Mouse (Mus musculus) spleen, embryonic (tissue): ENCODE measurements around the gene Inka1.

ENCODE experiments used
- CTCF ChIA-PET: fragments of 350-600 bp; sonication (Branson Sonifier 250); formaldehyde crosslinking; loops from one replicate; lab custom pipeline; 2022; lab: Charles Lee

Inka1 gene

GRCm38 (mm10) chr9:107984052-107984753 is 1.5 kb downstream of the Inka1 start:
- CTCF ChIA-PET, result no interaction called here

DNA sequence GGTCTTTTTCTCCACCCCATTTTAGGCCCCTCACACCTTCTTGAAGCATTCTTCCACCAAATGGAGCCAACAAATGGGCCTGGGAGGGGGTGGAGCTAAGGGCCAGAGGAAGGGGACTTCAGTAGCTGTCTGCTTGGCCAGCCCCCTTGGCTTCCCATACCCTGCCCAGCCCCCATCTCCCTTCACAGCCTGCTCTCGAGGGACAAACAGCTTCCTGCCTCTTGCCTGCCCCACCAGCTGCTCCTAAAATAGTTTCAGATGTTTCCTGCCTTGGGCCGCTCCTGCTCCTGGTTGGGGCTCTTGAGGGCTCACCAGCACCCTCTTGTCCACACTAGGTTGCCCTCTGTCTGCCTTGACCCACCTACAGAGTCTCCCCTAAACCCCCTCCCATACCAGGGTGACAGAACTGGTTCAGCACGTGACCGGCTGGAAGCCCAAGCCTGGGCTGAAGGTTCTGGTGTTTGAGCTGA is 2.2 kb downstream of the Inka1 start:
- CTCF ChIA-PET, result interaction anchor here (0.6 kb wide), 1 partner anchor 169 kb away, joined by 3 read pairs; no protein-coding TSS in a partner anchor

DNA sequence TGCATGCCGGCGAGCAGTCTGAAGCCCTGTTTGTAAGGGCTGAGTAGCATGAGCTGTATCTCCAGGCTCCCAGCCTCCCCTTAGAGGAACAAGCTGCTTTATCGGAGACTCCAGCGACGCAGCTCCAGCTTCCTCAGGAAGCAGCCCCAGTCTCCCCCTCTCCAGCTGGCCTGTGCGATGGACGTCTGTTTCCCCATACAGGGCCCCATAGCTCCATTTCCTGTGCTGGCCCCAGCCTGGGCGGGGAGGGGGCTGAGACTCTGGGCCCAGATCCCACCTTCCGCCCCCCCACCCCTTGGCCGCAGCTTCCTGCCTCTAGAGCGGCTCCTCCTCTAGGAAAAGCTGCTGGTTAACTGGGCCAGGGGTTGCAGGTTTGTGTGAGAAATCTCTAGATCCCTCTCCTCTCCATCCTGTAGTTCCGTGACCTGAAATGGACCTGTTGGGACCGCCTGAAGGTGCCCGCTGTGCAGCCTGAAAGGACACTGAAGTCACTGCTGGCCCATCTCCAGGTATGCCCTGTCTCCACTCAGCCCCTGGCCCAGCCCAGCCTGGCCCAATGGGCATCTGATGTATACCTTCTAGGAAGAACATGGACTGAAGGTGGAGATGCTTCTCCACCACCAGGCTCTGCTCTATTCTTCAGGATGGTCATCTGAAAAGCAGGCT is 2.9 kb downstream of the Inka1 start, which contains the start of gene Gm20661:
Gene Gm20661, plus strand, starts transcription at position 378 of the 666 bp plus-strand sequence.
- CTCF ChIA-PET, result interaction anchor here (0.6 kb wide), 1 partner anchor 169 kb away, joined by 3 read pairs; no protein-coding TSS in a partner anchor

- CTCF ChIA-PET, result interaction anchor here (1.0 kb wide), 1 partner anchor 10 kb away, joined by 4 read pairs; no protein-coding TSS in a partner anchor
Observed at GRCm38 (mm10) chr9:107981684-107982605, 3.7 kb downstream of the Inka1 start.

DNA sequence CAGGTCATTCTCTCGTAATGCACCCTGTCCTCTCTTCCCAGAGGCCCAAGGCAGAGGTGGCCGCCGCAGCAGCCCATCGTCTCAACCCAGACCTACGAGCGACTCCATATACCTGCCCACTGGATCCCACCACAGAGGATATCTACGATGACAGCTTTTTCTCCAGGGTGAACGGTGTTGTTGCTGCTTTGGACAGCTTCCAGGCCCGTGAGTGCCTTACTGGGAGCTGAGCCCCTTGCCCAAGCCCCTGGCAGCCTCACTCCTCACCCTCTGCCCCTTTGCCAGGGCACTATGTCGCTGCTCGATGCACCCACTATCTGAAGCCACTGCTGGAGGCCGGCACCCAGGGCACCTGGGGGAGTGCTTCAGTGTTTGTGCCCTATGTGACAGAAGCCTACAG is 6.9 kb downstream of the Inka1 start:
- CTCF ChIA-PET, result interaction anchor here (0.7 kb wide), 1 partner anchor 9 kb away, joined by 3 read pairs; no protein-coding TSS in a partner anchor

GRCm38 (mm10) chr9:107975399-107976386 is 10.0 kb downstream of the Inka1 start, which contains the start of gene Uba7:
Gene Uba7, plus strand, starts transcription at chr9:107975505.
- CTCF ChIA-PET, result no interaction called here

DNA sequence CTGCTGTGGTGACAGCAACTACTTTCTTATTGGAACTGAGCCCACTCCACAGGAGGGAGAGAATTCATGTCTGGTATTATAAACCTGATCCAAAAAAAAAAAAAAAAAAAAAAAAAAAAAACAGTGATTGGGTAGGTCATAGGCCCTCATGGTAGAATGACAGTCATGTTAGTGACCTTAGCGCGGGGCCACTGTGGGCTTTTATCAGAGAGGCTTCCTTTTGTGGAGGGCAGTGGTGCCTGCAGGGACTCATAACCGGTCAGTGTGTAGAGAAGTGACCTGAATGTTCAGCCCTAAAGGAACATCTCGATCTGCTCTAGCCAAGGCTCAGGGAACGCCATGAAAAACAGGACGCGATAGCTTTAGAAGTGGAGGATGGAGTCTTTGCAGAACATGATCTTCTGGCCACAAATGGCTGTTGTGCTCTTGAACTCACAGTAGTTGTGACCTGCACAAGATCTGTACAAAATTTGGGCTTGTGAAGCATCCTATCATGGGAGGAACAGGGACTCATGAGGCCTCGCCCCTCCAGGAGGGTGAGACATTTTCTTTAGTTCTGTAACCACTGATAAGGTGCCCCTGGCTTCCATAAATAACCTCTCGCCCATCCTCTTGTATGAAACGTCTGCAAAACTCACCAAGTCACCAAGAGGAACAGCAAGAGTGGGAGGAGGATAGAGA is 11.0 kb downstream of the Inka1 start:
- CTCF ChIA-PET, result no interaction called here

DNA sequence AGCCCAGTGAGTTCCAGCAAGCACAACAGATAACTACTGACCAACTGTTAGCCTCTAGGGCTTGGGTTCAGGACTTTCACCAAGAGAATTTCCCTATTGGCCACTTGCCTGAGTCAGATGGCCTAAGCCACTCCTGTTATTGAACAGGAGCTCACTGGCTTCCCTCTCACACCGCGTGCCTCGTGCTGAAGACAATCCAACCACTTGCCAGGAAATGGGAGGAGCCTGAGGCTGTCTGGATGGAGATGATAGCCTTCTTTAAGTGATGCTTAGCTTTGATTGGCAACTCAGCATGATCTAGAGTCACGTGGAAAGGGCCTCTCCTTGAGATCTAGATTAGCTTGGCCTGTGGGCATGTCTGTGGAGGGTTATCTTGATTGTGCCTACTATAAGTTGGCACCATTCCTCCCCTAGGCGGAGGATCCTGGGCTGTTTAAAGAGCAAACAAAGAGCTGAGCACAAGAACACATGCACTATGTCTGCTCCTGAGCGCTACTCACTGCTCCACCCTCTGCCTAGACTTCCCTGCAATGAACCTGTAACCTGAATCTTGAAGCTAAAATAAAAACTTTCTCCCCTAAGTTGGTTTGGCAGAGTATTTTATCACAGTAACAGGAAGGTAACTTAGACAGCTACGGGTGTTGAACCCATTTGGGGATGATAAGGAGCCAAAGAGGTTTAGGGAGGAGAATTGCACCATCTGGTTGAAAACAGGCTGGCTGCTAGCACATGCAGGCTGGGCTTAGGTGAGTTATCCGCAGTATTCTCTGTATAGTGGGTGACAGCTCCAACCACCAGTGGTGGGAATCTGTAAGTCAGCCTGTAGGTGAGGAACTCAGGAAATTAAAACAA is 13.8 kb downstream of the Inka1 start:
- CTCF ChIA-PET, result interaction anchor here (1.6 kb wide), 1 partner anchor 9 kb away, joined by 4 read pairs; no protein-coding TSS in a partner anchor

DNA sequence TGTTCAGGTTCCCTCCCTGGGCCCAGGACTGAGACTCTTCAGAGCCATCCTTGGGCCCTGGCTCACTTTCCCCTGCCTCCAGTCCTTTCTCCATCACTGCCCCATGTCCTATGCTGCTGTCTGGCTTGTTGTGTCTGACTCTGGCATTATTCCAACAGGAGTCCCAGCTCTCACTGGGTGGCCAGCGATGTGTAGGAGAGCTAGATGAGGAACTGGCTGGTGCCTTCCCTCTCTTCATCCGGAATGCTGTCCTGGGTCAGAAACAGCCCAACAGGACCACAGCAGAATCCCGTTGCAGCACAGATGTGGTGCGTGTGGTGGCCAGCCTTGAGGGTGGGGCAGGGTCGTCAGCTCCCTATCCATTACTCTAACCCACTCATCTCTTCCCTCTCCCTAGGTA is 15.4 kb downstream of the Inka1 start:
- CTCF ChIA-PET, result interaction anchor here (0.5 to 0.8 kb wide), 2 partner anchors 96 to 146 kb away, joined by 3 to 14 read pairs; no protein-coding TSS in a partner anchor

GRCm38 (mm10) chr9:107968531-107968930 is 17.1 kb downstream of the Inka1 start:
- CTCF ChIA-PET, result no interaction called here

GRCm38 (mm10) chr9:107967437-107967836 is 18.2 kb downstream of the Inka1 start:
- CTCF ChIA-PET, result no interaction called here

GRCm38 (mm10) chr9:107966676-107967075 is 19.0 kb downstream of the Inka1 start:
- CTCF ChIA-PET, result no interaction called here

DNA sequence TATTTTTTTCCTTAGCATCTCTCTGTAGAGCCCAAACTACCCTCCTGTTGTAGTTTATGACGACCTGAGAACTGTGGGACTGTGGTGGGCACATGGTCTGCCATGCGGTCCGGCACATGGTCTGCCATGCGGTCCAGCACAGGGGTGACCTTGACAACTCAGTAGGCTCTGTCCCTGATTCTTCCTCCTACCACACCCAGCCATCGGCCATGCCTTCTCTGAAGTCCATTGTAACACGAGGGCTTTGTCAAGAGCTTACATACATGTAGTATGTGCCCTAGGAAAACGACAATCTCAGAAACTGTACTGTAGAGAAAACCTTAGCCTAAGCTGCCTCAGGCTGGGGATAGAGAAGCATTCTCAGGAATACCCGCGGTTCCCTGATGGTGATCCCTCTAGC is 21.0 kb downstream of the Inka1 start:
- CTCF ChIA-PET, result interaction anchor here (1.4 kb wide), 1 partner anchor 87 kb away, joined by 4 read pairs; no protein-coding TSS in a partner anchor

GRCm38 (mm10) chr9:107963700-107964099 is 22.0 kb downstream of the Inka1 start:
- CTCF ChIA-PET, result interaction anchor here (0.6 to 1.4 kb wide), 2 partner anchors 88 kb away, joined by 4 to 6 read pairs; no protein-coding TSS in a partner anchor

GRCm38 (mm10) chr9:107962916-107963315 is 22.8 kb downstream of the Inka1 start:
- CTCF ChIA-PET, result no interaction called here

- CTCF ChIA-PET, result interaction anchor here (1.0 to 1.1 kb wide), 2 partner anchors 11 to 26 kb away, joined by 3 read pairs; no protein-coding TSS in a partner anchor
Observed at GRCm38 (mm10) chr9:107961881-107962280, 23.8 kb downstream of the Inka1 start.

GRCm38 (mm10) chr9:107961351-107961762 is 24.3 kb downstream of the Inka1 start:
- CTCF ChIA-PET, result interaction anchor here (1.0 to 1.1 kb wide), 2 partner anchors 10 to 26 kb away, joined by 3 read pairs; no protein-coding TSS in a partner anchor

DNA sequence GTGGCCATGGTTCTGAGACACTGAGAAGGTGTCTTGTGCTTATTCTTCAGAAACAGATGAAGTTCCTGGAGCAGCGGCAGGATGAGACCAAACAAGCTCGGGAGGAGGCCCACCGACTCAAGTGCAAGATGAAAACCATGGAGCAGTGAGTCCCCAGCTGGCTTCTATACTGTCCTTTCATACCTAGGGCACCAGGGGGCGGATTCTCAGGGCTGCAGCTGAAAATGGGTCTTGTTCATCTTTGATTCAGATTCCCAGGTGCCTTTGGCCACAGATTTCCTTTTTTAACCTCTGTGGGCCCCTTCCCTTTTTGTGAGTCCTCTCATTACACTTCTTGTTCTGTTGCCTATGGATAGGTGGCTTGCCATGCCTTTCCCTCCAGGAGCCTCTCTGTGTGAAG is 24.8 kb downstream of the Inka1 start:
- CTCF ChIA-PET, result interaction anchor here (1.0 to 1.1 kb wide), 2 partner anchors 10 to 27 kb away, joined by 3 read pairs; no protein-coding TSS in a partner anchor
